Mouse (Mus musculus) neural tube, embryonic 15.5 days (tissue): ENCODE measurements around the gene Gm42791. TPM values are rescaled to one million over a fixed set of nuclear protein-coding genes. Genes with fewer than 3 reads are reported as not detected.

Source experiments
- ATAC-seq: fragments of 200-750 bp; cut with Nextera tagmentation; 2 replicates; pipeline ENCODE4 v1.8.0; 2017; ENCODE audit warnings: mild to moderate bottlenecking, moderate TSS enrichment, moderate library complexity; ENCODE audit not compliant: low FRiP score
- H3K27ac ChIP-seq: fragments of 300-500 bp; sonication (generic); replicated peaks from 2 replicates; pipeline ENCODE4 v1.5.1; 2015; ENCODE audit warnings: mild to moderate bottlenecking, inconsistent platforms
- H3K27me3 ChIP-seq: fragments of 300-500 bp; sonication (generic); replicated peaks from 2 replicates; pipeline ENCODE4 v1.6.1; 2015; ENCODE audit warnings: inconsistent platforms
- H3K36me3 ChIP-seq: fragments of 300-500 bp; sonication (generic); 2 replicates; pipeline ENCODE4 v1.6.1; 2015; ENCODE audit warnings: inconsistent platforms
- H3K4me1 ChIP-seq: fragments of 300-500 bp; sonication (generic); 2 replicates; pipeline ENCODE4 v1.6.1; 2015; ENCODE audit warnings: inconsistent platforms
- H3K4me2 ChIP-seq: fragments of 300-500 bp; sonication (generic); 2 replicates; pipeline ENCODE4 v1.6.1; 2015; ENCODE audit warnings: inconsistent platforms, mild to moderate bottlenecking, moderate library complexity
- H3K4me3 ChIP-seq: fragments of 300-500 bp; sonication (generic); replicated peaks from 2 replicates; pipeline ENCODE4 v1.5.1; 2015; ENCODE audit warnings: mild to moderate bottlenecking, inconsistent platforms
- H3K9ac ChIP-seq: fragments of 300-500 bp; sonication (generic); replicated peaks from 2 replicates; pipeline ENCODE4 v1.6.1; 2015; ENCODE audit warnings: mild to moderate bottlenecking, inconsistent platforms
- H3K9me3 ChIP-seq: fragments of 300-500 bp; sonication (generic); replicated peaks from 2 replicates; pipeline ENCODE4 v1.6.1; 2016; ENCODE audit warnings: inconsistent platforms
- WGBS: fragments of 180-500 bp; shearing (Covaris S2); methylation state at CpG from one replicate; pipeline ENCODE4 v1.1.7; 2015; ENCODE audit warnings: mixed read lengths; 5-methylcytosine and 5-hydroxymethylcytosine counted together
- polyA plus RNA-seq: library from polyadenylated mRNA; unstranded; fragments of >200 nt; fragmentation: Nextera tagmentation; extraction: Ambion mirVana; gene quantifications from 2 replicates; pipeline ENCODE4 v1.2.1, GENCODE M21; 2015

Gene Gm42791
- polyA plus RNA-seq, 1 experiment from 2014 or later, result 3.4 TPM

- H3K4me1 ChIP-seq, result no peaks in the 10 kb centered on the region
- no peaks in the 10 kb centered on the region for H3K36me3 ChIP-seq
- 76% methylated on average over 4 of the region's 4 CpGs for WGBS
- no peak overlapping the region for H3K4me2 ChIP-seq
- no peaks in the 10 kb centered on the region for H3K27me3 ChIP-seq
- H3K4me3 ChIP-seq, result no peak overlapping the region
- H3K9ac ChIP-seq, result no peak overlapping the region
- no peaks in the 10 kb centered on the region for H3K9me3 ChIP-seq
- no peak overlapping the region for H3K27ac ChIP-seq
- ATAC-seq, result no peak
These were observed 47.5 kb downstream of the Gm42791 start for GRCm38 (mm10) chr5:148947412-148947811.

DNA sequence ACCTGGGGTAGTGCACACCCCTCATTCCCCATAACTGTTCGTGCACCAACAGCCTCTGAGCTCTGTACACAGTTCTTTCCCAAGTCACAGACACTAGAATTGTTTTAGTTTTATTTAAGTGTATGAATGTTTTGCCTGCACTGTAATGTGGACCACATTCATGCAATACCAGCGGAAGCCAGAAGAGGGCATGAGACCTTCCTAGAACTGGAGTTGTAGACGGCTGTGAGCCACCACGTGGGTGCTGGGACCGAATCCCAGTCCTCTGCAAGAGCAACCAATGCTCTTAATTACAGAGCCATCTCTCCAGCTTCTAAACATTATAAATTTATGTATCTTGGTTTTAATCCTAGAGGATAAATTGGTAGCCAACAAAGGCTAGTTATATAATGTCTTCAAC lies 48.2 kb downstream of the Gm42791 start:
- ATAC-seq, result no peak
- Histone ChIP-seq H3K4me1 (no peaks in the 10 kb centered on the region), H3K9ac (no peak overlapping the region), H3K4me2 (no peak overlapping the region), H3K36me3 (no peaks in the 10 kb centered on the region), H3K27ac (no peak overlapping the region), H3K4me3 (no peak overlapping the region), H3K27me3 (no peaks in the 10 kb centered on the region), H3K9me3 (no peaks in the 10 kb centered on the region)
- WGBS, result 73% methylated on average over 5 of the region's 5 CpGs

DNA sequence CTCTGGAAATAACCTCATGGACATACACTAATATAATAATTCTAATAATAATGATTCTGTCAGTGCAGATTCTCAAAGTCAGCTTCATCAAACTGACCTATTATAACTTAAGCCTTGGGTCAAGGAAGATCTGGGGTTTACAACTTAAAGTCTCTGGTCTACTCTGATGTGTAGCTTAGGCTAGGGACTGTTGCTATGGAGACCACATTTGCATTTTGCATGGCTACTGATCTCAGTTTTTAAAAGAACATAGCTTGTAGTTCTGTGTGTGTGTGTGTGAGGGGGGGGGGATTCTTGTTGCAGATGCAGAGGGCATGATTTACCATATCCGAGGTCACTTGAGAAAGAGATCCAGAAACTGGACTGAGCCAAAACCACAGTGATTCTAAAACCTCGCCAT lies 49.2 kb downstream of the Gm42791 start:
- Histone ChIP-seq H3K4me3 (no peak overlapping the region), H3K27me3 (no peaks in the 10 kb centered on the region), H3K9ac (no peak overlapping the region), H3K27ac (no peak overlapping the region), H3K9me3 (no peaks in the 10 kb centered on the region), H3K36me3 (no peaks in the 10 kb centered on the region), H3K4me1 (no peaks in the 10 kb centered on the region), H3K4me2 (no peak overlapping the region)
- 65% methylated on average over 2 of the region's 2 CpGs for WGBS
- ATAC-seq, result no peak

DNA sequence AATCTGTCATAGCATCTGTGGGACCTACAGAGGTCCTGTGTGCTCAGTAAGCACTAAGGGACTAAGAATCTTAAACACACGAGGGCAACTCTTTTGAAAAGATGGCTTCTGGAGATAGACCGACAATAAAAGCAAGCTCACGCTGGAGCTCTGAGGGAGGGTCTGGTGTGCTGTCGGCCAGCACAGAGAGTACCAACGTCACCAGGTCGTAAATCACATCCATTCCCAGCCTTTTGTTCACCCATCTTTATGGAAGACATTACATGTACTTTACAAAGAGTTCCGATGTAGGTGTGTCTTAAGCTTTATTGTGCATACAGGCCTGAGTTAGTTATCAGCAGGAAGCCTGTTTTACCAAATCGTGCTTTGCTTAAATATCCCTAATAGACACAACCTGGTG lies 50.9 kb downstream of the Gm42791 start:
- ATAC-seq, result no peak
- Histone ChIP-seq H3K36me3 (no peaks in the 10 kb centered on the region), H3K4me3 (no peak overlapping the region), H3K9me3 (no peaks in the 10 kb centered on the region), H3K27me3 (no peaks in the 10 kb centered on the region), H3K9ac (no peak overlapping the region), H3K27ac (no peak overlapping the region), H3K4me2 (0 out of 2 replicates have a peak overlapping the region, but pooled peaks have one; percentile 14), H3K4me1 (no peaks in the 10 kb centered on the region)
- WGBS, result 13% methylated on average over 8 of the region's 8 CpGs

DNA sequence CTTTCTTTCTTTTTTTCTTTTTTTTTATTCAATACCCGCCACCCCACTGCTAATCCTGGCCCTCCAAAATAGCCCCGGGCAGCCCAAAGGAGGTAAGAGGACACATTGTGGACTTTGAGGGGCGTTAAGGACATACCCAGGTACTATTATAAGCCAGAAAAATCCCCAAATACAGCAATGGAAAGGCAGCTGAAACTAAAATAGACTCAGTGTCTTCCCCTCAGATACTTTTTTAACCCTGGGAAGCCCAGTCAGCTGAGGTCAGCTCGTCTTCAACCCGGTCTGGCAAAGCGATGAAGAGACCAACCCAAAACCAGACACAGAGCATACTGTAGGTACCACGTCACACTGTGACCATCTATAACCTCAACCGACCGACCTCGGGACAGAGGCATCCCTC lies 51.5 kb downstream of the Gm42791 start:
- Histone ChIP-seq H3K9me3 (no peaks in the 10 kb centered on the region), H3K4me1 (no peaks in the 10 kb centered on the region), H3K27ac (peak overlapping the region; percentile 18; the same call in 1 of the 2 replicates), H3K4me3 (no peak overlapping the region), H3K9ac (no peak overlapping the region), H3K4me2 (0 out of 2 replicates have a peak overlapping the region, but pooled peaks have one; percentile 14), H3K27me3 (no peaks in the 10 kb centered on the region), H3K36me3 (no peaks in the 10 kb centered on the region)
- 63% methylated on average over 10 of the region's 10 CpGs for WGBS
- no peak for ATAC-seq

DNA sequence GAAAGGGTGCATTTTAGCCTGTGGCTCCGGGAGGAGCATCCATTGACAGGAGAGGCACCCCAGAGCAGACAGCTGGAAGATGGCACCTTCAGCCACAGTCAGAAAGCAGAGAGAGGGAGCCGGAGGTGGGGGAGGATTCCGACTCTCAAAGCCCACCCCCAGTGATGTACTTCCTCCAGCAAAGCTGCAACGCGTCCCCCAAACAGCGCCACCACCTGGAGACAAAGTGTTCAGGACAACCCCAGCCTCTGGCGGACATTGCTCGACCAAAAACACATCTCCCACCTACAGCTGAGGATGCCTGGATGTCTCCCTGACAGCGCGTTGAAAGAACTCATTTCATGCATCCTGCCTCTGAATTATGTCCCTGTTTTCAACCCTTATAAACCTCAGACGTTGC lies 52.0 kb downstream of the Gm42791 start:
- no peaks in the 10 kb centered on the region for H3K27me3 ChIP-seq
- no peak overlapping the region for H3K4me3 ChIP-seq
- 0 out of 2 replicates have a peak overlapping the region, but pooled peaks have one; percentile 14 for H3K4me2 ChIP-seq
- no peak overlapping the region for H3K9ac ChIP-seq
- H3K36me3 ChIP-seq, result no peaks in the 10 kb centered on the region
- no peaks in the 10 kb centered on the region for H3K9me3 ChIP-seq
- ATAC-seq, result peak; percentile 37; the same call in 1 of the 2 replicates
- 45% methylated on average over 11 of the region's 11 CpGs for WGBS
- no peaks in the 10 kb centered on the region for H3K4me1 ChIP-seq
- H3K27ac ChIP-seq, result peak overlapping the region; percentile 18; the same call in 1 of the 2 replicates

DNA sequence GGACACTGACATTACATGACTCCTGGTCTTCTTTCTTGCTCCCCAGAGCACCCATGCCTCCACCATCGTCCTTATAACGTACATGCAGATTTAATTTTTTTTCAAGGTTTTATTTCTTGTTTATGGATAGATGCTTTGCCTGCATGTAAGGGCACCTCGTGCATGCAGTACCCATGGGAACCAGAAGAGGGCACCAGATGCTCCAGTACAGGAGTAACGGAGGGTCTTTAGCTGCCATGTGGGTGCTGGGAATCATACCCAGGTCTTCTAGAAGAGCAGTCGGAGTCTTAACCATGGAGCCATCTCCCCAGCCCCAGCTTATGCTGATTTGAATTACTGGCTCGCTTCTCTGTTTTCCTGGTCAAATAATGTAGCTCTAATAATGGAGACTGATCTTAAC lies 52.6 kb downstream of the Gm42791 start:
- Histone ChIP-seq H3K9ac (no peak overlapping the region), H3K36me3 (no peaks in the 10 kb centered on the region), H3K9me3 (no peaks in the 10 kb centered on the region), H3K4me1 (no peaks in the 10 kb centered on the region), H3K27ac (no peak overlapping the region), H3K27me3 (no peaks in the 10 kb centered on the region), H3K4me3 (no peak overlapping the region), H3K4me2 (no peak overlapping the region)
- WGBS, result 95% methylated on average over 6 of the region's 6 CpGs
- no peak for ATAC-seq

DNA sequence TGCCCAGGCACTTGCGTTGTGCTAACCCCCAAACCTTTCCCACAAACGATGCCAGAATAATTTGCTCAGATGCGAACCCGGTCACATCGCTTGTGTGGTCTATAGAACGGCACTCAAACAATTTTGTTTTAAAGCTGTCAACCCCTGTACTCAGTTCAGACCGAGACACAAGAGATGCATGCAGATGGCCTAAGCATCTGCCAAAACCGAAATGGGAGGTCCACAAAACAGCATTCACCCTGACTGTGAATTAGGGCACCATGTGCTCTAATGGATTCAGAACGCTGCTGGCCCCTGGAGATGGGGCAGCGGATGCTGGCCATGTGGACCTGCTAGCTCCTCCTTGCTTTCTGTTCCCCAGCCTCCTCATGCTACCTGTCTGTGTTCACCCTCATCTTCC lies 53.1 kb downstream of the Gm42791 start:
- Histone ChIP-seq H3K27me3 (no peaks in the 10 kb centered on the region), H3K36me3 (no peaks in the 10 kb centered on the region), H3K27ac (no peak overlapping the region), H3K4me1 (no peaks in the 10 kb centered on the region), H3K4me3 (no peak overlapping the region), H3K9ac (no peak overlapping the region), H3K4me2 (no peak overlapping the region), H3K9me3 (no peaks in the 10 kb centered on the region)
- WGBS, result 51% methylated on average over 10 of the region's 10 CpGs
- no peak for ATAC-seq

DNA sequence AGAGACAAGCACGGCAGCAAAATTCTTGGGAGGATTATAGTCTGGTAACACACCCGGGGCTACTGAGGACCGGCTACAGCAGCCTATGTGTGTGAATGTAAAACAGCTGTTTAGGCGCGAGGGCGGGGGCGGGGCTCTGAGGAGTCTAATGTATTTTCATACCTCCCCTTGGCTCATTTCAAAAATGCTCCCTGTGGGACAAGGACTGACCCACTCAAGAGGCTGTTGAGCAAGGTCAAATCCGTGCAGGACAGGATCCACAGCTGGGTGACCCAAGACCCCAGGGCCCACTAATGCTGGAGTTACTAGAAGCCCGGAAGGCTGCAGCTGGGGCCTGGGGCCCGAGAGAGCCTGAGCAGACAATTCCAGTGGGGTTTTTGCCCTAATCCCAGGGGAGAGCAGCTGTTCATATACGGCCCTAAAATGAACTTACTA lies 55.0 kb downstream of the Gm42791 start:
- Histone ChIP-seq H3K27ac (no peak overlapping the region), H3K9ac (no peak overlapping the region), H3K27me3 (no peaks in the 10 kb centered on the region), H3K36me3 (no peaks in the 10 kb centered on the region), H3K4me3 (no peak overlapping the region), H3K9me3 (no peaks in the 10 kb centered on the region), H3K4me2 (no peak overlapping the region), H3K4me1 (no peaks in the 10 kb centered on the region)
- WGBS, result 75% methylated on average over 11 of the region's 11 CpGs
- ATAC-seq, result no peak

GRCm38 (mm10) chr5:148936516-148936951 lies 58.4 kb downstream of the Gm42791 start:
- no peak overlapping the region for H3K27ac ChIP-seq
- no peak overlapping the region for H3K9ac ChIP-seq
- WGBS, result 91% methylated on average over 3 of the region's 3 CpGs
- H3K4me1 ChIP-seq, result 0 out of 2 replicates have a peak, but pooled peaks cover 3% of the 10 kb centered on the region
- H3K4me3 ChIP-seq, result no peak overlapping the region
- no peak overlapping the region for H3K4me2 ChIP-seq
- no peaks in the 10 kb centered on the region for H3K9me3 ChIP-seq
- H3K36me3 ChIP-seq, result no peaks in the 10 kb centered on the region
- ATAC-seq, result no peak
- H3K27me3 ChIP-seq, result no peaks in the 10 kb centered on the region

DNA sequence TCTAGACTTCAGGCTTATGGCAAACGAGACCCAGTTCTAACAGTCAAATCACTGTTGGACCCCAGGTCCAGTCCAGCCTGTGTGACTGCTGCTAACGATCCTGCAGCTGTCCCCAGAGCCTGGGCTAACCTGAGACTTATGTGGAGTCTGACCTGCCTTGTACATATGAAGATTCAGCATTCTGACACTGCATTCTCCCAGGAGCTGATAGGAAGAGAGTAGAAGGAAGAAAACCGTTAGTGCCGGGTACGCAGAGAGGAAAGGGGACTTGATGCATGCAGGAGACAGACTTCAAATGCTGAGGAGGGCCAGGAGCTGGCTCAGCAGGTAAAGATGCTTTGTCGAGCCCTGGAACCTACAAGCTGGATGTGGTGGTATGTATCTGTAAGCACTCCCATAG lies 59.1 kb downstream of the Gm42791 start:
- H3K4me1 ChIP-seq, result 0 out of 2 replicates have a peak, but pooled peaks cover 3% of the 10 kb centered on the region
- H3K9ac ChIP-seq, result no peak overlapping the region
- H3K9me3 ChIP-seq, result no peaks in the 10 kb centered on the region
- no peak overlapping the region for H3K4me3 ChIP-seq
- ATAC-seq, result no peak
- 88% methylated on average over 6 of the region's 6 CpGs for WGBS
- no peaks in the 10 kb centered on the region for H3K27me3 ChIP-seq
- no peaks in the 10 kb centered on the region for H3K36me3 ChIP-seq
- H3K4me2 ChIP-seq, result no peak overlapping the region
- no peak overlapping the region for H3K27ac ChIP-seq

DNA sequence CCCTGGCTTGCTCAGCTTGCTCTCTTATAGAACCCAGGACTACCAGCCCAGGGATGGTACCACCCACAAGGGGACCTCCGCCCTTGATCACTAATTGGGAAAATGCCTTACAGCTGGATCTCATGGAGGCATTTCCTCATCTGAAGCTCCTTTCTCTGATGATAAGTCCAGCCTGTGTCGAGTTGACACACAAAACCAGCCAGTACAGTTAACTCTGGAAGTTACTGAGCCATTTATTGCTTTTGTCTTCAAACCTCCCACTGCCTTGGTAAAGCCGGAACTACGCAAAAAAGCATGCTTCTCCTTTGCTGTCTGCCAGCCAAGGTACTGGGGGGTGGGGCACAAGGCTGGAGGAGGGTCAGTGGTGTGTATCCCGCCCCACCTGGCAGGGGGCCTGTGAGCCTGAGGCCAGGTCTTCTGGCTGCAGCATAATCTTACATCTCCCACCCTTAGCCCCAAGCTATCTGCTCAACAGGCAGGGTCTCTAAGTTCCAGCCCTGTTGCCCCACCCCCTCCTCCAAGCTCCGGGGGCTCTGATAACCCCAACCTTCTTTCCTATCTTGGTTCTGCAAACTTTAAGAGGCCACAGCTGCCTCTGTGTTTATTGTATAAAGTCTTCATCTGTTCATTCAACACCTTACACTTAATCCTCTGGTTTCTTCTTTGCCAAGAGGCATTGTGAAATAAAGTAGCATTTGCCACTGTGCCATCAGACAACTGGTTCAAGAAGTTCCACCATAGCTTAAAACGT lies 59.7 kb downstream of the Gm42791 start:
- Histone ChIP-seq H3K4me1 (0 out of 2 replicates have a peak, but pooled peaks cover 3% of the 10 kb centered on the region), H3K9ac (no peak overlapping the region), H3K4me2 (no peak overlapping the region), H3K27me3 (no peaks in the 10 kb centered on the region), H3K9me3 (no peaks in the 10 kb centered on the region), H3K4me3 (no peak overlapping the region), H3K27ac (no peak overlapping the region), H3K36me3 (no peaks in the 10 kb centered on the region)
- WGBS, result 41% methylated on average over 7 of the region's 7 CpGs
- ATAC-seq, result no peak
